Mouse (Mus musculus) hindbrain, embryonic 15.5 days (tissue): ENCODE results near the gene AL607142.1. TPM values are rescaled to one million over a fixed set of nuclear protein-coding genes. Genes with fewer than 3 reads are reported as not detected.
A peak's percentile ranks its signal among the peaks of the same experiment; 100 is the strongest.

ENCODE experiments used
- ATAC-seq: fragments of 200-750 bp; cut with Nextera tagmentation; 2 replicates; pipeline ENCODE4 v1.8.0; 2017; ENCODE audit warnings: low read depth, moderate number of reproducible peaks, moderate TSS enrichment; ENCODE audit not compliant: low FRiP score
- H3K27ac ChIP-seq: fragments of 300-500 bp; sonication (generic); replicated peaks from 2 replicates; pipeline ENCODE4 v1.5.1; 2015; ENCODE audit warnings: mild to moderate bottlenecking, inconsistent platforms
- H3K27me3 ChIP-seq: fragments of 300-500 bp; sonication (generic); 2 replicates; pipeline ENCODE4 v1.6.1; 2015; ENCODE audit warnings: control low read depth, inconsistent platforms
- H3K36me3 ChIP-seq: fragments of 300-500 bp; sonication (generic); 2 replicates; pipeline ENCODE4 v1.6.1; 2015; ENCODE audit warnings: control low read depth, inconsistent platforms
- H3K4me1 ChIP-seq: fragments of 300-500 bp; sonication (generic); replicated peaks from 2 replicates; pipeline ENCODE4 v1.6.1; 2015; ENCODE audit warnings: control low read depth, inconsistent platforms
- H3K4me2 ChIP-seq: fragments of 300-500 bp; sonication (generic); 2 replicates; pipeline ENCODE4 v1.6.1; 2015; ENCODE audit warnings: moderate library complexity, mild to moderate bottlenecking, inconsistent platforms
- H3K4me3 ChIP-seq: fragments of 300-500 bp; sonication (generic); 2 replicates; pipeline ENCODE4 v1.5.1; 2015; ENCODE audit warnings: mild to moderate bottlenecking, inconsistent platforms
- H3K9ac ChIP-seq: fragments of 300-500 bp; sonication (generic); 2 replicates; pipeline ENCODE4 v1.6.1; 2015; ENCODE audit warnings: inconsistent platforms
- H3K9me3 ChIP-seq: fragments of 300-500 bp; sonication (generic); 2 replicates; pipeline ENCODE4 v1.6.1; 2016; ENCODE audit warnings: control low read depth, inconsistent platforms
- WGBS: fragments of 180-500 bp; shearing (Covaris S2); methylation state at CpG from one replicate; pipeline ENCODE4 v1.1.7; 2015; 5-methylcytosine and 5-hydroxymethylcytosine counted together
- polyA plus RNA-seq: library from polyadenylated mRNA; unstranded; fragments of >200 nt; fragmentation: Nextera tagmentation; extraction: Ambion mirVana; gene quantifications from 2 replicates; pipeline ENCODE4 v1.2.1, GENCODE M21; 2015

AL607142.1 gene
- polyA plus RNA-seq, 1 experiment from 2014 or later: not detected

GRCm38 (mm10) chr4:120115516-120115915 is 50.7 kb downstream of the AL607142.1 start:
- no peaks in the 10 kb centered on the region for H3K4me1 ChIP-seq
- no peak for ATAC-seq
- H3K9me3 ChIP-seq: no peaks in the 10 kb centered on the region
- H3K9ac ChIP-seq: no peak overlapping the region
- no peaks in the 10 kb centered on the region for H3K36me3 ChIP-seq
- no peak overlapping the region for H3K4me2 ChIP-seq
- no peaks in the 10 kb centered on the region for H3K27me3 ChIP-seq
- 82% methylated on average over 3 of the region's 3 CpGs for WGBS
- H3K27ac ChIP-seq: no peak overlapping the region
- H3K4me3 ChIP-seq: no peak overlapping the region

- no peaks in the 10 kb centered on the region for H3K27me3 ChIP-seq
These were observed 51.5 kb downstream of the AL607142.1 start for GRCm38 (mm10) chr4:120116312-120116711.

GRCm38 (mm10) chr4:120120276-120120675 is 55.5 kb downstream of the AL607142.1 start:
- no peak overlapping the region for H3K9ac ChIP-seq
- WGBS: 37% methylated on average over 8 of the region's 8 CpGs

More at GRCm38 (mm10) chr4:120116312-120116711, 51.5 kb downstream of the AL607142.1 start:
- no peak for ATAC-seq
- no peak overlapping the region for H3K4me2 ChIP-seq
- WGBS: 81% methylated on average over 1 of the region's 1 CpGs
- no peak overlapping the region for H3K4me3 ChIP-seq
- no peak overlapping the region for H3K27ac ChIP-seq
- no peak overlapping the region for H3K9ac ChIP-seq
- no peaks in the 10 kb centered on the region for H3K4me1 ChIP-seq
- H3K36me3 ChIP-seq: no peaks in the 10 kb centered on the region
- no peaks in the 10 kb centered on the region for H3K9me3 ChIP-seq

GRCm38 (mm10) chr4:120124656-120125055 is 59.9 kb downstream of the AL607142.1 start:
- H3K4me1 ChIP-seq: no peaks in the 10 kb centered on the region
- H3K9me3 ChIP-seq: no peaks in the 10 kb centered on the region
- WGBS: 86% methylated on average over 6 of the region's 6 CpGs
- no peak overlapping the region for H3K9ac ChIP-seq
- H3K27me3 ChIP-seq: no peaks in the 10 kb centered on the region
- H3K27ac ChIP-seq: no peak overlapping the region
- H3K36me3 ChIP-seq: no peaks in the 10 kb centered on the region
- ATAC-seq: no peak
- H3K4me3 ChIP-seq: no peak overlapping the region
- H3K4me2 ChIP-seq: no peak overlapping the region

More at GRCm38 (mm10) chr4:120120276-120120675, 55.5 kb downstream of the AL607142.1 start:
- Histone ChIP-seq H3K4me2 (no peak overlapping the region), H3K4me3 (no peak overlapping the region), H3K27ac (no peak overlapping the region), H3K9me3 (no peaks in the 10 kb centered on the region), H3K36me3 (no peaks in the 10 kb centered on the region), H3K4me1 (no peaks in the 10 kb centered on the region), H3K27me3 (no peaks in the 10 kb centered on the region)
- ATAC-seq: peak; percentile 58; the same call in 1 of the 2 replicates

GRCm38 (mm10) chr4:120126047-120126446 is 61.3 kb downstream of the AL607142.1 start:
- no peak overlapping the region for H3K9ac ChIP-seq
- no peaks in the 10 kb centered on the region for H3K36me3 ChIP-seq
- H3K27ac ChIP-seq: no peak overlapping the region
- no peak for ATAC-seq
- H3K9me3 ChIP-seq: no peaks in the 10 kb centered on the region
- WGBS: 88% methylated on average over 6 of the region's 6 CpGs
- no peaks in the 10 kb centered on the region for H3K27me3 ChIP-seq
- H3K4me3 ChIP-seq: no peak overlapping the region
- no peaks in the 10 kb centered on the region for H3K4me1 ChIP-seq
- no peak overlapping the region for H3K4me2 ChIP-seq

- Histone ChIP-seq H3K4me1 (no peaks in the 10 kb centered on the region), H3K4me2 (no peak overlapping the region), H3K9me3 (no peaks in the 10 kb centered on the region), H3K36me3 (no peaks in the 10 kb centered on the region), H3K9ac (no peak overlapping the region), H3K27ac (no peak overlapping the region), H3K4me3 (no peak overlapping the region), H3K27me3 (no peaks in the 10 kb centered on the region)
- WGBS: 82% methylated on average over 3 of the region's 3 CpGs
- no peak for ATAC-seq
These were observed 62.5 kb downstream of the AL607142.1 start for GRCm38 (mm10) chr4:120127333-120127732.

GRCm38 (mm10) chr4:120128033-120128432 is 63.2 kb downstream of the AL607142.1 start:
- WGBS: 69% methylated on average over 4 of the region's 4 CpGs
- Histone ChIP-seq H3K36me3 (no peaks in the 10 kb centered on the region), H3K4me1 (no peaks in the 10 kb centered on the region), H3K4me3 (no peak overlapping the region), H3K9me3 (no peaks in the 10 kb centered on the region), H3K27me3 (no peaks in the 10 kb centered on the region), H3K27ac (no peak overlapping the region), H3K4me2 (no peak overlapping the region), H3K9ac (no peak overlapping the region)
- no peak for ATAC-seq

GRCm38 (mm10) chr4:120129233-120129885 is 64.6 kb downstream of the AL607142.1 start:
- Histone ChIP-seq H3K9ac (no peak overlapping the region), H3K4me2 (no peak overlapping the region), H3K4me1 (no peaks in the 10 kb centered on the region), H3K36me3 (no peaks in the 10 kb centered on the region), H3K4me3 (no peak overlapping the region), H3K27me3 (no peaks in the 10 kb centered on the region), H3K9me3 (no peaks in the 10 kb centered on the region), H3K27ac (no peak overlapping the region)
- peak; percentile 60; the same call in 1 of the 2 replicates for ATAC-seq
- WGBS: 45% methylated on average over 4 of the region's 4 CpGs

GRCm38 (mm10) chr4:120130926-120131325 is 66.1 kb downstream of the AL607142.1 start:
- no peaks in the 10 kb centered on the region for H3K9me3 ChIP-seq
- H3K36me3 ChIP-seq: no peaks in the 10 kb centered on the region
- ATAC-seq: no peak
- no peak overlapping the region for H3K27ac ChIP-seq
- no peak overlapping the region for H3K4me3 ChIP-seq
- no peaks in the 10 kb centered on the region for H3K27me3 ChIP-seq
- H3K9ac ChIP-seq: no peak overlapping the region
- H3K4me1 ChIP-seq: no peaks in the 10 kb centered on the region
- 59% methylated on average over 4 of the region's 4 CpGs for WGBS
- no peak overlapping the region for H3K4me2 ChIP-seq

GRCm38 (mm10) chr4:120131441-120132220 is 66.8 kb downstream of the AL607142.1 start:
- Histone ChIP-seq H3K4me3 (no peak overlapping the region), H3K9me3 (no peaks in the 10 kb centered on the region), H3K9ac (no peak overlapping the region), H3K27ac (no peak overlapping the region), H3K4me2 (no peak overlapping the region), H3K27me3 (no peaks in the 10 kb centered on the region), H3K36me3 (no peaks in the 10 kb centered on the region), H3K4me1 (no peaks in the 10 kb centered on the region)
- WGBS: 75% methylated on average over 24 of the region's 24 CpGs
- ATAC-seq: 0 out of 2 replicates have a peak, but pooled peaks have one; percentile 29

- H3K9me3 ChIP-seq: no peaks in the 10 kb centered on the region
- no peaks in the 10 kb centered on the region for H3K36me3 ChIP-seq
- 62% methylated on average over 6 of the region's 6 CpGs for WGBS
- H3K4me2 ChIP-seq: no peak overlapping the region
- no peak for ATAC-seq
- H3K27me3 ChIP-seq: no peaks in the 10 kb centered on the region
- H3K4me1 ChIP-seq: no peaks in the 10 kb centered on the region
- H3K4me3 ChIP-seq: no peak overlapping the region
- no peak overlapping the region for H3K27ac ChIP-seq
- no peak overlapping the region for H3K9ac ChIP-seq
These were observed 69.4 kb downstream of the AL607142.1 start for GRCm38 (mm10) chr4:120134223-120134622.

- Histone ChIP-seq H3K27ac (no peak overlapping the region), H3K4me1 (no peaks in the 10 kb centered on the region), H3K9ac (no peak overlapping the region), H3K27me3 (no peaks in the 10 kb centered on the region), H3K4me2 (no peak overlapping the region), H3K4me3 (no peak overlapping the region), H3K9me3 (no peaks in the 10 kb centered on the region), H3K36me3 (no peaks in the 10 kb centered on the region)
- ATAC-seq: no peak
- WGBS: 82% methylated on average over 1 of the region's 1 CpGs
These were observed 77.0 kb downstream of the AL607142.1 start for GRCm38 (mm10) chr4:120141810-120142209.
